Mouse (Mus musculus): ENCODE data around the gene Nek9. TPM values are rescaled to one million over a fixed set of nuclear protein-coding genes. Genes with fewer than 3 reads are reported as not detected.

Nek9 gene
- total RNA-seq (2014; fragmentation: Nextera tagmentation) (33.1 and 44.6 TPM in 2 replicates), total RNA-seq (2017) (24.1 and 26.6 TPM in 2 replicates)

DNA sequence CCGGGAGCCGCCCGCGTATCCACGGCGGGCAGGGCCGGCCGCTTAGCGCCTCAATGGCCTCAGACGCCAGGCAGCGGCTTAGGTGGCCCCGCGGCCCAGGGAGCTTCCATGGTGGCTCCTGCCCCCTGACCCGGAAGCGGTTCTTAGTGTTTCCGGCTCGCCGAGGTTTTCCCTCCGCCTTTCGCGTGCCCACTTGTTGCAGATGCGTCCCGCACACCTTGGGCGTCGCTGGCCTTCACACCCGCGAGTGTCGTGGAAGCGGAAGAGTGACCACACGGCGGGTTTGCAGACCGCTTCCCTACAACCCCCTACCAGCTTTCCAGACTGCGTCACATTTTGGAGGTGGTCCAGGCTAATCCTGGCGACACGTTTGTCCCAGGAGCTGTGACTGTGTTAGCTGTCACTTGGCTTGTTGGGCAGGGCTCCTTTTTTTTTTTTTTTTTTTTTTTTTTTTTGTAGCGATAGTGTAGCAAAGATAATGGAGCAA is at the start of gene Nek9:
Nek9 (minus strand) TSS at position 120 of the 487 bp plus-strand sequence.
- ATAC-seq (replicated peaks; ENCODE audit: poor library complexity, severe bottlenecking): peak; percentile 76

- ATAC-seq (replicated peaks; ENCODE audit: poor library complexity, severe bottlenecking): no peak
These were observed 46.8 kb upstream of the Nek9 start for GRCm38 (mm10) chr12:85385995-85386375.

DNA sequence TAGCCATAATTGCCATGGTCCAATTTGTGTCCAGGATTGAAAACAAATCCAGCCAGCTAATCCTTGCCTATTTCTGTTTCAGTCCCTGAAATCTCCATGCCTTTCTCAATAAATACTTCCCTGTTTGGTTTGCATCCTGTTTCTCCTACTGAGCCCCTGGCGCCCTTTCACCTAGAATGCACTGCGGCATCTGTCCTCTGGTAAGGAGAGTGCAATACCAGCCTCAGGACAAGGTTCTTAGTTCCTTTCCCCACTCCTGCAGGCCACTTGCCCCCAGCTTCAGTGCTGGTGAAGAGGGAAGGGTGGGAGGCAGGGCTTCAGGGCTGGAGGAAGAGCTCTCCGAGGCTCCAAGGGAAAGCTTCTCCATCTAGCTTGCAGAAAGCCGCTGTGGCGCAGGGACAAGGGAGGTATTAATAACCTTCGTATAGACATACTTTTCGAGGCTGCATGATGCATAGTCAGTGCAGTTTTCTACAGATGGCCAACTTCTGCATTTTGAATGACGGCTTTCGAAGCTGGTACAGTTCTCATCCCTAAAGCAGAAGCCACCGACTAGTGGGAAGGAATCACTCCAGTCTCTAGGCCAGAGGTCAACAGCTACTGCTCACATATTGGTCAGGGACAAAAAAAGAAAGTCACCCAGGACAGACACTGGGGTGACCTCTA is 46.3 kb upstream of the Nek9 start:
- peak; percentile 61 for ATAC-seq (replicated peaks; ENCODE audit: poor library complexity, severe bottlenecking)

DNA sequence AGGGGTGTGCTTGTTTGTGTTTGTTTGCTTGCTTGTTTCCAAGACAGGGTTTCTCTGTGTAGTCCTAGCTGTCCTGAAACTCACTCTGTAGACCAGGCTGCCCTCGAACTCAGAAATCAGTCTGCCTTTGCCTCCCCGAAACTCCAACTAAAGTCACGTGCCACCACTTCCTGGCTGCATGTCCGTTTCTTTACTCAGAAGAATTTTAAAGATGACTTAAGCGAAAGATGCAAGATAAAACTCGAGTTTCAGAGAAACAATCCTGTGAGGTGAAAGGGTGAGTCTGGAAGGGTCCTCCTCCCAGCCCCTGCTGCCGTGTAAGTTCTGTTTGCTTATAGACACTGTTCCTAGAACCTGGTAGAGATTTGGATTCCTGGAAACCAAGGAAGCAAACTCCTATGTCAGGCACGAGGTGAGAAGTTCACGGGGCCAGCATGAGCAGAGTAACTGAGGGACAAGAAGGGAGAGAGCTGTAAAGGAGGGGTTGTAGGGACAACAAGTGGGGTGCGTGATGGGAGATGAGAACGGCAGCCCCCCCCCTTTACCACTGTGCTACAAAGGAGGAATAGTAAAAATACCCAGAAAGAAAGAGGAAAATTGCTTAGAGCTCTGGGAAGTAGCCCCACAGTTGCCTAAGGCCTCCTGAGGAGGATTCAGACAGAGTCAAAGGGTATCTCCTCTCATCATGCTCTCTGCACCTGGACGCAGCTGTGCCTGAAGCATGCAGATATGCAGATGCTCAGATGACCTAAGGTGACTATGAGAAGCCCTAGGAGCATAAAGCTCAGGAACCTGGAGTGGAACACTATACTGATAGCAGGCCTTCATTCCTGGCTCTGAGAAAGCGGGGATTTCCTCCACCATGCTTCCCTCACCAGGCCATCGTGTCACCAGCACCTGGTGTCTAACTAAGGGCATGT is 43.9 kb upstream of the Nek9 start:
- ATAC-seq (replicated peaks; ENCODE audit: poor library complexity, severe bottlenecking): no peak

DNA sequence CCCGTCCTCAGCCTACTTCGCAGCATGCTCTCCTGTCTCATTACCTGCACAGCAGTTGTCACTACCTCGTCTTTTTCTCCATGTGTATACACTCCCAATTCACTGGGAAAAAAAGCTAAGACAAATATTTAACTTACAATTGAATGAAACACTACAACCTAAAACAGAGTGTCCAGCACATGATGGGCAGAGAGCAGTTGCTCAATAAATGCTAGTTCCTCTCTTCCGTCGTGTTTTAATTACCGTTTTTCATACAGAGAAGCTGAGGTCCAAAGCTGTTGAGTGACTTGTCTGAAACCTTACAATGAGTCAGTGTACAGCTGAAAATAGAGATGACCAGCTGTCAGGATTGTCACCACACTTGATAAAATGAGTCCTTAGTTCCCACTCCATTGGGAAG is 42.4 kb upstream of the Nek9 start:
- peak; percentile 50 for ATAC-seq (replicated peaks; ENCODE audit: poor library complexity, severe bottlenecking)

DNA sequence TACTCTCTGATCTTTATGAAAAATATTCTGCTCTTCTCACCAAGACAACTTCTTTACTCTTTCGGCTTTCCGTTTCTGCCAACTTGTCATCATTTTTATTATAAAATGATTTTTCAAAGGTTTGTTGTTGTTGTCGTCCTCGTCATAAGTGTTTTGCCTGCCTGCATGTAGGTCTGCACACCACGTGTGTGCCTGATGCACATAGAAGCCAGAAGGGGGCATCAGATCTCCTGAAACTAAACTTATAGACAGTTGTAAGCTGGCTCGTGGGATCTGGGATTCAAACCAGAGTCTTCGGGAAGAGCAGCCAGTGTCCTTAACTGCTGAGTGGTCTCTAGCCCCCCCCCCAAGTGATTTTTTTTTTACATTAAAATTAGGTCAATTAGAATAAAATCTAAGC is 41.8 kb upstream of the Nek9 start:
- ATAC-seq (replicated peaks; ENCODE audit: poor library complexity, severe bottlenecking): no peak

GRCm38 (mm10) chr12:85380308-85380707 is 41.1 kb upstream of the Nek9 start:
- ATAC-seq (replicated peaks; ENCODE audit: poor library complexity, severe bottlenecking): peak; percentile 13; the same call in 1 of the 2 replicates

DNA sequence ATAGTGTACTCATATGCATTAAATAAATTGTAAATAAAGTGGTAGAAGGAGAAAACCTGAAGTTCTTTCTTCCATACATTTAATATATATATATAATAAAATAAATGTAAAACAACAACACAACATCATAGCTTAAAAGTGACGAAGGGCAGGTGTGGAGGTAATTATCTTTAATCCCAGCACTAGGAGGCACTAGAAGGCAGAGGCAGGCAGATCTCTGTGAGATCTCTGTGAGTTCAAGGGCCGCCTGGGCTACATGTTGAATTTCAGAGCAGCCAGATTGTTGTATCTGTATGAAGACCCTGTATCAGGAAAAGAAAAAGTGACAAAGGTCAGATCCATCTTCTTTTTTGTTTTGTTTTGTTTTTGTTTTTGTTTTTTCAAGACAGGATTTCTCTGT is 39.1 kb upstream of the Nek9 start:
- no peak for ATAC-seq (replicated peaks; ENCODE audit: poor library complexity, severe bottlenecking)

GRCm38 (mm10) chr12:85374561-85375272 is 35.6 kb upstream of the Nek9 start, which contains the start of gene Tmed10:
TSS of gene Tmed10 (minus strand) at chr12:85374847.
- ATAC-seq (replicated peaks; ENCODE audit: poor library complexity, severe bottlenecking): peak; percentile 76

GRCm38 (mm10) chr12:85373591-85374560 is 34.7 kb upstream of the Nek9 start:
- ATAC-seq (replicated peaks; ENCODE audit: poor library complexity, severe bottlenecking): peak; percentile 64

- ATAC-seq (replicated peaks; ENCODE audit: poor library complexity, severe bottlenecking): peak; percentile 45
These were observed 33.0 kb upstream of the Nek9 start for GRCm38 (mm10) chr12:85372068-85372665.

- ATAC-seq (replicated peaks; ENCODE audit: poor library complexity, severe bottlenecking): no peak
These were observed 29.4 kb upstream of the Nek9 start for GRCm38 (mm10) chr12:85368441-85369063.

- peak; percentile 10; the same call in 1 of the 2 replicates for ATAC-seq (replicated peaks; ENCODE audit: poor library complexity, severe bottlenecking)
These were observed 27.1 kb upstream of the Nek9 start for GRCm38 (mm10) chr12:85366271-85366670.

DNA sequence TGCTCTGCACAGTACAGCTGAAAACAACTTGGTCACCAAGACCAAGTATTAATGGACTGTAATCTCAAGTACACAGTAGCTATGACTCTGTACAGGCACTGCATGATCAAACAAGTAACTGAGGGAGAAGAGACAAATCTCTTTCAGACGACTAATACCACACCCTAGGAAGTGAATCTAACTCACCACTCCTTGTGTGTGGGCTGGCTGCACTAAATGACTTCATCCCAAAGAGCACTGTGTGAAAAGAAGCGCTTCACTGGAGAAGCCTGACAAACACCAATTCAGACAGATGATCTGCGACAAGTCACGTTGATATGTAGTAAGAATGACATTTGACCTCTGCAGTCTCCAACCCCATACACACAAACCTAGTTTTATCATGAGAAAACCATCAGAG is 23.3 kb upstream of the Nek9 start:
- ATAC-seq (replicated peaks; ENCODE audit: poor library complexity, severe bottlenecking): peak; percentile 30; the same call in 1 of the 2 replicates

DNA sequence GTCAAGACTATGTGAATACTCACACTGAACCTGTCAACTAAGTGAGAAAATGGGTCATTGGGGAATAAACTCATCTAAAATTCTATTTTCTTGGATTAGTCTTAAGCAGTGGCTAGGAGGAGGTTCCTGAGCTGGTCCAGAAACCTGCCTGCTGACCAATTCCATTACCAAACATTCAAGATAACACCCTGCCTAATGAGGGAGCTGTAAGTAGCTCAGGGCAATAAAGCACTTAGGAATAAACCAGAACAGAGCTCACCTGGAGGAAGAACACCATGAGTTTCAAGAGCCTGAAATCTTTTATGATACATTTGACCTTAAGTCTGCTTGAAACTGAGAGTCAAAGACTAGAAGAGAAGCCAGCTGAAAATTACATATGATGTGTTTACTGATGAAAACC is 22.4 kb upstream of the Nek9 start:
- no peak for ATAC-seq (replicated peaks; ENCODE audit: poor library complexity, severe bottlenecking)

- ATAC-seq (replicated peaks; ENCODE audit: poor library complexity, severe bottlenecking): no peak
These were observed 22.0 kb upstream of the Nek9 start for GRCm38 (mm10) chr12:85361165-85361564.

GRCm38 (mm10) chr12:85354061-85354460 is 14.9 kb upstream of the Nek9 start:
- no peak for ATAC-seq (replicated peaks; ENCODE audit: poor library complexity, severe bottlenecking)

DNA sequence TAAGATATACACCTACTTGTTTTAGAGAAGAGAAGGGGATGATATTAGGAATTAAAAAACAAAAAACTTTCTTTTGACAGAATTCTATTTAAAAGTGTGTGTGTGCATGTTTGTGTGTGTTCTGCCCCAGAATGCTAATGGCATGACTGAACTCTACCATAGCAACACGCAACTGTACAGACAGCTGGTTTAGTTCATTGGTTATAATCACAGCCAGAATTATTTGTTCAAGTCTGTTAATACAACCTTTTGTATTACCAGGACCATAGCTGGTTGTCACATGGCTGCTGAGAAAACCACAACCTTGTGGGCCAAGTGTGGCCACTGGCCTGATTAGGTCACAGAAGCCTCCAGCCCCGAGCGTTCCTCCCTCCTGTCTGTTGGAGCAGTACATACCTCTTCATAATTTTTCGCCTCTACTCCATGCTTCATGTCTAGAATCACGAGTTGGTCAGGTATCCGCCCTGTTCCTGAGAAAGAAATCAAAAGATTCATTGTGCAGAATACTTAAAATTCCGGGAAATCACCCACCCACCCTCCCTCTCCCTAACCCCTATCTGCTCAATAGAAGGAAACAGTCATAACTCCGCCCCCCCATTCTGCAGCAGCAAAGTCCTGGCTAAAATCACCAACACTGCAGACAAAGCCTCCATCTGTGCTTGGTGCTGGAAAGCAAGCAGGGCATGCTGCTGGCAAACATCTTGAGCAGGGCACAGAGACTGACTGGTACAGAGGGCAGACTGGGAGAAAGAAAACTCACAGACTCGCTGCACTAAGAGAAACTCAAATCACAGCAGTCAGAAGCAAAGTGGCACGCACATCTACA is 11.5 kb upstream of the Nek9 start:
- no peak for ATAC-seq (replicated peaks; ENCODE audit: poor library complexity, severe bottlenecking)

Measured in granulocyte monocyte progenitor cell, adult 5-6 weeks (primary cell).